Mouse (Mus musculus) urinary bladder, adult 18-20 months (tissue): ENCODE data around the gene Zbtb16.

Experiments used
- DNase-seq, 2 experiments: peaks; one replicate each; pipeline ENCODE4 v3.0.0; 2022; ENCODE audit warnings: low spot score in 2 of 2, mixed read lengths in 2 of 2

Gene Zbtb16

GRCm38 (mm10) chr9:48729471-48729870 is 106.6 kb downstream of the Zbtb16 start:
- DNase-seq: no peak

- DNase-seq: no peak
These were observed 107.3 kb downstream of the Zbtb16 start for GRCm38 (mm10) chr9:48728731-48729123.

GRCm38 (mm10) chr9:48728083-48728730 is 107.8 kb downstream of the Zbtb16 start:
- DNase-seq: no peak

GRCm38 (mm10) chr9:48726341-48726740 is 109.7 kb downstream of the Zbtb16 start:
- DNase-seq: no peak

- DNase-seq: no peak
These were observed 110.1 kb downstream of the Zbtb16 start for GRCm38 (mm10) chr9:48725918-48726317.

- DNase-seq: no peak
These were observed 110.9 kb downstream of the Zbtb16 start for GRCm38 (mm10) chr9:48725161-48725560.

- no peak for DNase-seq
These were observed 111.3 kb downstream of the Zbtb16 start for GRCm38 (mm10) chr9:48724733-48725132.

GRCm38 (mm10) chr9:48723511-48724304 is 112.3 kb downstream of the Zbtb16 start:
- DNase-seq: peak in 1 of 2 experiments; percentile 82

GRCm38 (mm10) chr9:48723025-48723424 is 113.0 kb downstream of the Zbtb16 start:
- DNase-seq: no peak

- no peak for DNase-seq
These were observed 113.6 kb downstream of the Zbtb16 start for GRCm38 (mm10) chr9:48722261-48722920.

- DNase-seq: no peak
These were observed 114.4 kb downstream of the Zbtb16 start for GRCm38 (mm10) chr9:48721655-48722054.

- no peak for DNase-seq
These were observed 114.8 kb downstream of the Zbtb16 start for GRCm38 (mm10) chr9:48721172-48721571.

GRCm38 (mm10) chr9:48720251-48720963 is 115.6 kb downstream of the Zbtb16 start:
- no peak for DNase-seq

GRCm38 (mm10) chr9:48719619-48720018 is 116.4 kb downstream of the Zbtb16 start:
- DNase-seq: no peak

GRCm38 (mm10) chr9:48716549-48716948 is 119.5 kb downstream of the Zbtb16 start:
- DNase-seq: no peak

GRCm38 (mm10) chr9:48715042-48715441 is 121.0 kb downstream of the Zbtb16 start:
- no peak for DNase-seq

- DNase-seq: no peak
These were observed 122.2 kb downstream of the Zbtb16 start for GRCm38 (mm10) chr9:48713779-48714178.

- DNase-seq: no peak
These were observed 122.8 kb downstream of the Zbtb16 start for GRCm38 (mm10) chr9:48712985-48713765.

GRCm38 (mm10) chr9:48711826-48712225 is 124.2 kb downstream of the Zbtb16 start:
- DNase-seq: no peak

- DNase-seq: no peak
These were observed 124.7 kb downstream of the Zbtb16 start for GRCm38 (mm10) chr9:48711296-48711781.
